Mouse (Mus musculus) gastrocnemius, postnatal 4 days (tissue): Measurements from ENCODE around the gene Pi4k2a. TPM values are rescaled to one million over a fixed set of nuclear protein-coding genes. Genes with fewer than 3 reads are reported as not detected.
A peak's percentile ranks its signal among the peaks of the same experiment; 100 is the strongest.

Experiments
- DNase-seq, 2 experiments: peaks; one replicate each; pipeline ENCODE4 v3.0.0; 2021 to 2022; ENCODE audit warnings: low spot score in 2 of 2, mixed read lengths in 2 of 2
- total RNA-seq, 2 experiments: library from RNA; stranded (reverse); gene quantifications; 2 replicates each; pipeline ENCODE4 v1.2.3; 2021

Gene Pi4k2a
- total RNA-seq, 2 experiments from 2014 or later: 18.5 to 21.5 TPM

DNA sequence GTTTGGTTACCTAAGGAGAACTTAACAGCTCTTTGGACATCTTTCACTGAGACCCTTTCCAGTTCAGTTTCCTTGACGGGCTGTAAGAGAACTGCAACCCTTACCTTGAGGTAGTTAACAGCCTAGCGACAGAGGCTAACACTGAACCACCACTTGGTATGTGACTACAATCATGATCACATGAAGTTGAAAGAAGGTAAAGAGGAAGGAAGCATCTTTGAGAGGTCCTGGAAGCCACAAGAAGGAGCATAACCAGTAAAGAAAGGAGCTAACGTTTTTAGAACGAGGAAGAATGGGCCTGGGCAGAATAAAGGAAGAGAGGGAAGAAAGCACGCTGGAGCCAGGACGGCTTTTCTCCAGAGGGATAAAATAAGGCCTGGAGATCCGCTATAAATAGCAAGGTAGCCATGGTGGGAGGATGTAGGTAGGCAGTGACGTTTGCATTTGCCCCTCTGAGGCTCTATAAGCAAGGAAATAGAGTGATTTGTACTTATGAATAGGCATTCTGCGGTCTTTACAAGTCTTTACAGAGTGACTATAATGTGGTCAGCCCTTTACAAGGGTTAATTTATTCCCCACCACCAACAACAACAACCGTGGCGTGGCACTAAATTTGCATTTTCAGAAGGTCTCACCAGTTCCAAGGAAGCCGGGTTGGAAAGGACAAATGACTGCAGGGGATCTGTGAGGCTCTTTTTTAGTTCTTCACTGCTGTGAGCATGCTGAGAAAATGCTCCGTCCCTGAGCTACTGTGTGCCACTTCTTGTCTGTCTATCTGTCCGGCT lies 39.4 kb downstream of the Pi4k2a start:
- no peak for DNase-seq

DNA sequence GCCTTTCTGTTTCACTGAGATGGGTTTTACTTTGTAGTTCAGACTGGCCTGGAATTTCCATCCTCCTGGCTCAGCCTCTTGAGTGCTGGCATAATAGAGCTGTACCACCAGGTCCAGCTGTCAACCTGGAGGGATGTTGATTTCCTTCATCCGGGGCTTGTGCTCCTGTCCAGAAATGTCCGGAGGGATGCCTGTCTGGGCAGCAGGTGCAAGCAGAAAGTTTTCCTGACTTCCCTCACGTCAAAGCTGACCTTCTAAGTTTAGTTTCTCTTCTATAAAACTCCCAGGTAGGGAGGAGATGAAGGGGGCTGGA lies 40.0 kb downstream of the Pi4k2a start:
- DNase-seq: no peak

DNA sequence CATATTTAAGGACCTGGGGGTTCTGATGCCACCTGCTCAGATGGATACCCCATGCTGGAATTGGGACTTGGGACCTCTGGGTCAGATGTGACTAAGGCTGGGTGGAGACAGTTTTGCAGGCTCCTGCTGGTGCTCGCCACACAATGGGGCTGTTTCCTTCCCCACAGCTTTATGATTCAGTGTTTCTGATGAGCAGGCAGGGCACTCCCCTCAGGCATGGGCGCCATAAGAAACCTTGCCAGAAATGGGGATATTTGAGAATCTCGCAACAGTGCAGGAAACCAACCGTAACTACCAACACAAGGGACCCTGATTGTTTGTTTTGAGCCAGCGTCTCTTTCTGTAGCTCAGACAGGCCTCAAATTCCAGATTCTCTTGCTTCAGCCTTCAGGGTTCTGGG lies 40.8 kb downstream of the Pi4k2a start:
- no peak for DNase-seq

DNA sequence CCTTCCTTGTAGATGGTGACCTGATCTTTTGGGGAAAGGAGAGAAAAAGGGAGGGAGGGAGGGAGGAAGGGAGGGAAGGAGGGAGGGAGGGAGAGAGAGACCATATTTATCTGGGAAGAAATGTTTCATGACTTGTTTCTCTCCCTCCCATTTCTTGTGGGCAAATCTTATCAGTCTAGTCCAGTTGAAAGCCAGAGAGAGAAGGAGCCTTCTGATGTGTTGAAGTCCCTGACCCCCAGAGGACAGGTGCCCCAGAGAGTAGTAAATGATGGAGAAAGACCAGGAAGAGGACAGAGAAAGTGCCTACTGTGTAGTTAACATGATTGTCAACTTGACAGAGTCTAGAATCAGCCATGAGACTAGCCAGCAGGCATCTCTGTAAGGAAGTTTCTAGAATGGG lies 44.8 kb downstream of the Pi4k2a start:
- DNase-seq: no peak

DNA sequence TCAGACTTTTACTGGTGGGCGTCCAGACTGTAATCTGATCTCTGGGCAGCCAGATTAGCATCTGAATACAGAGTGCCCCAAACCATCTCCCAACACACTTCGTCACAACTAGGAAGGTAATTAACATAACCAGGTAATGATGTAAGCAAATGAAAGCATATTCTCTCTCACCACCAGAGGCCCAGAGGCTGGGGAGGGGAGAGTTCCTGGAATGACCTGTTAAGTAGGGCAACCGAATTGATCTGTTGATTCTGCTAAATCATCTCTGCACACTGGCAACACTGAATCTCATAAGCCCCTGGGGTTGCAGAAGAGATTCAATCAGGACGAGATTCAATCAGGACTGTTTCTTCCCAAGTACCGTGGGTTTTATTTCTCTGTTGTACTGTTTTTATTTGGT lies 45.9 kb downstream of the Pi4k2a start:
- DNase-seq: no peak

DNA sequence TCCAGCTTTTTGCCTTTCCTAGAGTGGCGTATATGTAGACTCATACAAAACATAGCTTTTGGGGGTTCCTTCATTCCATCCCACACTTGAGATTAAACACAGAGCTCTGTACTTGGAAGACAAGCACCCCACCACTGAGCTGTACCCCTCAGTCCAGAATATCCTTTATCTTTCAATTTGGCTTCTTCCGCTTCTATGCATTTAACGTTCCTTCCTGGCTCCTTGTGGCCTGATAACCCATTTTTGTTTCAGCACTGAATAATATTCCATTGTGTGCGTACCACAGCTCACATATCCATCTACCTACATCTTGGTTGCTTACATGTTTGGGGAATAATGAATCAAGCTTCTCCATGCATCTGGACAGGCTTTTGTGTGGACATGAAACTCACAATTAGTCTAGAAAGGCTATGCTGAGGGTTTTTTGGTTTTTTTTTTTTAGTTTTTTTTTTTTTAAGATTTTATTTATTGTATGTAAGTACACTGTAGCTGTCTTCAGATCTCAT lies 47.0 kb downstream of the Pi4k2a start:
- no peak for DNase-seq

DNA sequence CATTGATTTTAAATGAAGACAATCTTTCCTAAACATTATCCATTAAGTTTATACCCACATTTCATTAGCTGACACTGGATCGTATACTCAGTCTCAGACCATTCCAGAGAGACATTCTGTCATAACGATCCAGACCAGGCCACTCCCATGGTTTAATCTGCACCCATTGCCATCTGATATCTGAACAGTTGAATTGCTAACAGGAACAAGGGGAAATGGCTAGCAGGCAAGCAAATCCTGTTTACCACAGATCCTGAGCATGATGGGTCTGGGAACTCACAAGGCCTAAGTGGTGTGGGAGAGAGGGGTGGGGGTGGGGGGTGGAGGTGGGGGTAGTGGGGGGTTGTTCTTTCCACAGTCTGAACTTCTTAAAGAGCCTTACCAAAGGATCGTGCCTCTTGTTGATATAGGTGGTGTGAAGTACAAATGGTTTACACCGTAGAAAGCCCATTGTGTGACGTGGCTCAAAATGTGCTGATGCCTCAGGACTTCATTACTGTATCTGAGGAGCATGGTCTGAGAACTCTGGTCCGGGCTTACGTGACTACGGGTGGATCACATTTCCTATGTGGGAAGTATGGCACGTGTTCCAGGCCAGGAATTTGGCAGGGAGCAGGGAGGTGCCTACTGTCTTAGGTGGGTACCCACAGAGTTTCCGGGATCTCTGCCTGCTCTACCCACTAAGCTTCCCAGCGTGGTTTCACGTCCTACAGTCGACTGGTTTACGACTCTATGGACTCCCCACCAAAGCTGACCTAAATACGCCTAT lies 48.4 kb downstream of the Pi4k2a start:
- no peak for DNase-seq

DNA sequence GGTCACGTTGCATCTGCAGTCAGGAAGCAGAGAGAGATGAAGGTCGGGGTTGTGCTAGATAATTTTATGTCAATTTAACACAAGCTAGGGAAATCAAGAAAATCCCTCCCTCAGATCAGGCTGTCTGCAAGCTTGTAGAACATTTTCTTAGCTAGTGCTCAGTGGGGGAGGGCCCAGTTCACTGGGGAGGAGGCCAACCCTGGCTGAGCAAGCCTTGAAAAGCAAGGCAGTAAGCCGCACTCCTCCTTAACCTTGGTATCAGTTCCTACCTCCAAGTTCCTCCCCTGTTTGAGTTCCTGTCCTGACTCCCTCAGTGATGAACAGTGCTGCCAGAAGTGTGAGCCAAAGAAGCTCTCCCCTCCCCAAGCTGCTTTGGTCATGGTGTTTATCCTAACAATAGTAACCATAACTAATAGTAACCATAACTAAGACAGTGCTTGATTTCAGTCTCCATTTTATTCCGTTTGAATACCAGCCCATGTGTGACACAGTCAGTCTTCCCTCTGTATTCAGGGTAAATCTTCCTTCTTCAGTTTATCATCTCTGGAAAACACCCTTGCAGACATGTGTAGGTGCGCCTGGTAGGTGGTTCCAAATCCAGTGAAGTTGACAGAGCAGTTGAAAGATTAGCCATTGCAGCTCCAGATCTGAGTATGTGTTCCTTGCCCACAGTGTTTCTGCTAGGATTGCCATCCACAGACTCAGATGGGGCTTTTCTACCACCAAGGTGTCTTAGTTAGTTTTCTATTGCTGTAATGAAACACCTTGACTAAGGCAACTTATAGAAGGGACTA lies 49.7 kb downstream of the Pi4k2a start:
- DNase-seq: no peak

DNA sequence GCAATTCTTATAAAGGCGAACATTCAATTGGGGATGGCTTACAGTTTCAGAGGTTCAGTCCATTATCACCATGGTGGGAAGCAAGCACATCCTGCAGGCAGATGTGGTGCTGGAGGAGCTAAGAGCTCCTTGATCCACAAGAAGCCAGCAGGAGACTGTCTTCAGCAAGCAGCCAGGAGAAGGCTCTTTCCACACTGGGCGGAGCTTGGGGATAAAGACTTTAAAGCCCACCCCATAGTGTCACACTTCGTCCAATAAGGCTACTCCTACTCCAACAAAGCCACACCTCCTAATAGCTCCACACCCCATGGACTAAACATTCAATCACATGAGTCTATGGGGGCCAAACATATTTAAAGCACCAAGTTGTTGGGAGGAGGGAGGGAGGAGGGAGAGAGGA lies 51.7 kb downstream of the Pi4k2a start:
- no peak for DNase-seq

DNA sequence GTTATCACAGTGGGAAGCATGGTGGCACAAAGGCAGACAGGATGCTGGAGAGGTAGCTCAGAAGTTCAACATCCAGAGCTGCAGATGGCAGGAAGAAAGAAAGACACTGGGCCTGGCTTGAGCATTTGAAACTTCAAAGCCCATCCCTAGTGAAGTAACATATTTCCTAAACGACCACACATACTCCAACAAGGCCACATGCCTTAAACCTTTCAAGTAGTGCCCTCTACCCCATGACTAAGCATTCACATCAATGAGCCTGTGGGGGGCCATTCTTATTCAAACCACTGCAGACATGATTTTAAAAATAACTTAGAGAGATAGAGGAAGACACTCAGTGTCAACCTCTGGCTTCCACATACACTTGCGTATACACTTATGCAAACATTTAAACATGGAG lies 52.5 kb downstream of the Pi4k2a start:
- no peak for DNase-seq

DNA sequence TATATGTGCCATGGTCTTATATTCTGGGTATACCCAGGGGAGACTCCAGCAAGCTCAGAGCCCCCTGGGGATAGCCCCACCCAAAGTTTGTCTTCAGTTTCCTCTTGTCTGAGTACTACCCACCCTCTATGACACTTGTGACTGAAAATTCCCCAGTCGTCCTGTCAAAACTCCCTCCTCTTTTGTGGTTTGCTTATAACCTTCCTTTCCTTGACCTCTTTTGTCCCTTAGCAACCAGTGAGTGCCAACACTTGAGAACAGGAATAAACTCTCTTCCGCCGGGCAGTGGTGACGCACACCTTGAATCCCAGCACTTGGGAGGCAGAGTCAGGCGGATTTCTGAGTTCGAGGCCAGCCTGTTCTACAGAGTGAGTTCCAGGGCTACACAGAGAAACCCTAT lies 53.8 kb downstream of the Pi4k2a start:
- DNase-seq: no peak

DNA sequence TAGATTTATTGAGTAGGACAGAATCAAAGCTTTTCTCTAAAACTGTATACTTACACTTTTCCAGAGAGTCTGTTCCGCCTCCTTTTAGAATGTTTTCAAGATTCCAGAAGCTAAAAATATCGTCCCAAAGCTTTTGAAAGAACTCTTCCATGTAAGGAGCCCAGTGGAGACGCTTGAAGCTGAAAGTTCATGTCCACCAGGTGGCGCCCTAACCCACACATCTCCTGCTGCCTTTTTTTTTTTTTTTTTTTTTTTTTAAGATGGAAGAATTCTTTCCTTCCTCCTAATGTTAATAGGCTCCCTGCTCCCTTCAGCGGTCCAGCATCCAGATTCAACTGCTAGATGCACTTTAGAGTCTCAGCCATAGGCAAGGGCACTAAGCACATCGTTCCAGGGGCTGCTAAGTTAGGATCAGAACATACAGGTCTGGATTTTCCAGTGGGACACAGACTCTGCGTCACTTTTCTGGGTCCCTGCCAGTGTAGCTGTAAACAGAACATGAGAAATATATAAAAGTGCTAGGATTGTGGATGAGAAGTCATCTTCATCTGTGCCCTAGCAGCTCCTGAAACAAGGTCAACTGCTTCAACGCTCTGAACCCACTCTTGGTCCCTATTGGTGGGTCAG lies 54.4 kb downstream of the Pi4k2a start:
- DNase-seq: peak; percentile 77 to 88

DNA sequence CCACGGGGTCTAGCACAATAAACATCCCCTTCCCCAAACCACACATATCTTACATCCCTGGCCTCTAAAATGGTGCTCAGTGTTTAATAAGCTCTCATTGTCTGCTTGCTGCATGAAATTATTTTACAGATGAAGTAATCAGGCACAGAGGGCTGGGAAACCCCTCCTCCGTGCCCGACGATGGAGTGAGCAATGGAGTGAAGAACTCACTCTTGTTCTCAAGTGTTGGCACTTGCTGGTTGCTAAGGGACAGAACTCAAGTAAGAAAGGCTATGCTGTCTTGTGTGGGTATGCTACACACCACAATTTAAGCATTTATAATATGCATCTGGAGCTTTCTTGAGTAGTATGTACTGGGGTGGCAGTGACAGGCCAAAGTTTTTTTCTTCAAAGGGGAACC lies 54.9 kb downstream of the Pi4k2a start:
- DNase-seq: no peak

DNA sequence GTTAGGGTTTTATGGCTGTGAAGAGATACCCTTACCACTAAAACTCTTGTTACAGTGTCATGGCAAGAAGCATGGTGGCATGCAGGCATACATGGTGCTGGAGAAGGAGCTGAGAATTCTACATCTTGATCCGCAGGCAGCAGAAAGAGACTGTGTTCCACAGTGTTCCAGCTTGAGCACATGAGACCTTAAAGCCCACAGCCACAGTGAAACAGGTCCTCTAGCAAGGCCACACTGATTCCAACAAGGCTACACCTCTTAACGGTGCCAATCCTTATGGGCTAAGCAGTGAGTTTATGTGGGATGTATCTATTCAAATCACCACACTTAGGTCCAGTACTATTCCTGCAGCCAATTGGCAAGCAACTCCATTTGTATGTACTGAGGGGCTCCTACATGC lies 55.5 kb downstream of the Pi4k2a start:
- no peak for DNase-seq

DNA sequence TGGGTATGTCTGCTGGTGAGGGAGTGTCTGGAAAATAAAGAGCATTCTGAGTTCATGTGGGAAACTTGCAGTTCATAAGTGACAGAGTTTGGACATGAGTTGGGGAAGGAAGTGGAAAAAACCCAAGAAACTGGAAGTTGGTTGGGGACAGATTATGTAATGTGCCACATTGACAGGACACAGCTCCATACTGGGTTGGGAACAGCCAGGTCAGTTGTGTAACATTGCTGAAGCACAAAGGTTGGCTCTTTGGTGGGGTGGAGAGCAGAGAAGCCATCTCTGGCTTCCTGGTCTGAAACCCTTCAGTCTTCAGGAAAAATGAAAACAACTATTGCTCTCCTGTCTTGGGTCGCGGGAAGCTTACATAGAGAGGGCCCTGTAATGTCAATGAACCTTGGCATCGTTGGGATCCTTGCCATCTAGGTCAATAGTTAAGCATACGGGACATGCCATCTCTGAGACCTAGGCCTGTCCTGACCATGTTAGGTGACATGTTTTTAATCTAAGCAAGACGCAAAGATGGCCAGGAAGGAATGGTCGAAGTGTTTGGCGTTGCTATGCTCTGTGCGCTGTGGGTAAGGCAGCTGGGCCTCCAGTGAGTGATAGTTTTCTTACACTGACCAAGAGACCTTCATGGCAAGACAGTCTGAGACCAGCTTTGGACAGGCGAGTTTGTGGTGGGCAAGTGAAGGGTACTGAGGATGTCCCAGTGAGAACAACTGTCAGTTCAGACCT lies 56.2 kb downstream of the Pi4k2a start:
- no peak for DNase-seq

DNA sequence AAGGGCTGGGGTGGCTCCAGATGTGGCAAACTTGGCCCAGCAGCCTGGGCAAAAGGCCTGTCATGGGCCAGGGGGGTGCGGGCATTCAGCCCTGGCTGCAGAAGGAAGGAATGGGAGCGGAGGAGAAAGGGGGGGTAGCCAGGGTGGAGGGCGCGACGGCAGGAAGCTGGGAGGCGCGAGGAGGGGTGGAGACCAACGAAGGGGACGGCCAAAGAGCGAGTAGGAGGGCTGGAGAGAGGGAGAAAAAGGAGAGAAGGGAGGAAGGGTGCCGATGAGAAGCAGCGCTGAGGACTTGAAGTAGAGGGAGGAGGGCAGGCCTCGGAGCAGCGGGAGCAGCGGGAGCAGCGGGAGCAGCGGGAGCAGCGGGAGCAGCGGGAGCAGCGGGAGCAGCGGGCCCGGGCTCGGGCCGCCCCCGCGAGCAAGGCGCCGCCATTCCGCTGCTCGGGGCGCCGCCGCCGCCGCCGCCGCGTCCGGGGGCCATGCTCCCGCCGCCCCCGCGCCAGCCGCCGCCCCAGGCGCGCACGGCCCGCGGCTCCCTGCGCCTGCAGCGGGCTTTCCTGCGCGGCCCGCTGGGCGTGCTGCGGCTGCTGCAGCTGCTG lies 57.0 kb downstream of the Pi4k2a start, which contains the start of gene Marveld1:
Marveld1 (plus strand) TSS at position 231 of the 599 bp plus-strand sequence.
- peak; percentile 76 to 83 for DNase-seq

DNA sequence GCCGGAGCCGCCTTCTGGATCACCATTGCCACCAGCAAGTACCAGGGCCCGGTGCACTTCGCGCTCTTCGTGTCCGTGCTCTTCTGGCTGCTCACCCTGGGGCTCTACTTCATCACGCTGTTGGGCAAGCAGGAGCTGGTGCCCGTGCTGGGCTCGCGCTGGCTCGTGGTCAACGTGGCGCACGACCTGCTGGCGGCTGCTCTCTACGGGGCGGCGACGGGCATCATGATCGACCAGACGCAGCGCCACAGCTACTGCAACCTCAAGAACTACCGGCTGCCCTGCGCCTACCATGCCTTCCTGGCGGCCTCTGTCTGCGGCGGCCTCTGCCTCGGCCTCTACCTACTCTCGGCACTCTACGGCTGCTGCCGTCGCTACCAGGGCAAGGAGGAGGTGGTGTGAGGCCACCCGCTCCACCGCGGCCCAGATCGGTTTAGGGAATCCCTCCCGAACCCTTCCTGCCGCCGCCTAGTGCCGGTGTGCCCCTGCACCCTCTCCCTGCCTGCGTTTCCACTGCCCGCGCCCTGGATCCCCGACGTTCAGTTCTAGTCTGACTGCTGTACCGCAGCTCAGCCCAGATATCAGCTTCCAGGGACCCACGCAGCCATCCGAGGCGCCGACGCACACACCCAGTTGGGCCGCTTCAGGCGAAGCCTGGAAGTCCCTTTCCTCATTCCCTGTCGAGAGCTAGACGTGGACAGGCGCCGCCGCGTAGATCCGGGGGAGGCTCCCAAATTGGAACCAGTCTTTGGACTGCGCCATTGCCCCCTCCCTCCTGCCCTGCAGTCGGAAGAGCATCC lies 57.7 kb downstream of the Pi4k2a start:
- peak; percentile 53 to 69 for DNase-seq

DNA sequence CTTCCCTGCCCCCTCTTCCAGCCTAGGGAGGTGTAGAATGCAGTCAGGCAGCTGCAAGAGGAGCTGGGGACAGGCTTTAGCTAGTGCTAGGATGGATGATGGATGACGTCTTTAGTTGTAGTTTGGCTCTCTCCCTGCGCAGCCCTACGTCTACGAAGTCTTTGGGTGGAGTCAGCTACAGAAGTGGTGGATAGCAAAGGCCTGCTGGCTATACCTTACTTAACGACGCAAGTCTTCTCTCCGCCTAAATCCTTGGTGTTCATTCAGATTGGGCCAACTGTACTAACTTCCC lies 58.2 kb downstream of the Pi4k2a start:
- no peak for DNase-seq

DNA sequence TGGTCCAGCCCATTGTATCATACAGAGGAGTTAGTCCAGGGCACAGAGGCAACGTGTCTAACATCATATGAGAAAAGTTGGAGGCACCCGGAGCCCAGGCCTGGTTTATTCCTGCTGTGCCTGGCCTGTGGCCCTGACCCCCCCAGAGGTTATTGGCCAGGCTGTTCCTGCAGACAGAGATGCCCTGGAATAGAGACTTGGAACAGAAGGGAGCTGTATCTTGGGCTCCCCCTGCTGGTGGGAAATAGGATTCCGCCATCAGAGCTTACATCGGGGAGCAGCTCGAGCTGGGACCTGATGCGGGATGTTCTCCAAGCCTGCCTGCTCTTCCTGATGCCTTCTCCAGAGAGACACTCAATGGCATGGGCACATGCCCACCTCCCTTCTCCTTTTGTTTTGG lies 61.7 kb downstream of the Pi4k2a start:
- DNase-seq: peak; percentile 77 to 84
